Mouse (Mus musculus): ENCODE results near the gene Myoz1. TPM values are rescaled to one million over a fixed set of nuclear protein-coding genes. Genes with fewer than 3 reads are reported as not detected.
"Not testable (repeated sequence)": the region's sequence is repeated elsewhere in the genome, so short reads cannot be mapped to it uniquely, and the experiment has no call there.

Myoz1 gene
- polyA plus RNA-seq, 1 experiment from 2014 or later, result 0.19 TPM

GRCm38 (mm10) chr14:20637818-20638574, 18.3 kb downstream of the Myoz1 start:
- WGBS, result 89% methylated on average over 2 of the region's 2 CpGs
- no peak overlapping the region for H3K9ac ChIP-seq (ENCODE audit: low read depth, low read length)
- no peaks in the 10 kb centered on the region for H3K9me3 ChIP-seq (replicated peaks; ENCODE audit: control insufficient read depth, low read length, poor library complexity, severe bottlenecking)
- H3K4me1 ChIP-seq (ENCODE audit: control insufficient read depth, insufficient read depth, low read length), result peaks cover 16% of the 10 kb centered on the region
- no peak overlapping the region for H3K4me3 ChIP-seq (ENCODE audit: low read depth, low read length)
- H3K27me3 ChIP-seq (ENCODE audit: control insufficient read depth, insufficient read depth, low read depth, low read length), result no peaks in the 10 kb centered on the region
- no peak overlapping the region for H3K4me2 ChIP-seq (ENCODE audit: low read length)
- H3K36me3 ChIP-seq (ENCODE audit: control insufficient read depth, insufficient read depth, low read length), result no peaks in the 10 kb centered on the region
- no peak for ATAC-seq
- no peak overlapping the region for H3K27ac ChIP-seq (ENCODE audit: low read length)

GRCm38 (mm10) chr14:20636968-20637367, 19.4 kb downstream of the Myoz1 start:
- not testable (repeated sequence) for H3K4me2 ChIP-seq (ENCODE audit: low read length); H3K4me3 ChIP-seq (ENCODE audit: low read depth, low read length); H3K27ac ChIP-seq (ENCODE audit: low read length); H3K9me3 ChIP-seq (replicated peaks; ENCODE audit: control insufficient read depth, low read length, poor library complexity, severe bottlenecking); H3K9ac ChIP-seq (ENCODE audit: low read depth, low read length); H3K27me3 ChIP-seq (ENCODE audit: control insufficient read depth, insufficient read depth, low read depth, low read length); ATAC-seq; H3K36me3 ChIP-seq (ENCODE audit: control insufficient read depth, insufficient read depth, low read length)
- H3K4me1 ChIP-seq (ENCODE audit: control insufficient read depth, insufficient read depth, low read length), result peaks cover 16% of the 10 kb centered on the region
- 100% methylated on average over 3 of the region's 3 CpGs for WGBS

GRCm38 (mm10) chr14:20635546-20635945, 20.8 kb downstream of the Myoz1 start:
- Histone ChIP-seq H3K9ac (ENCODE audit: low read depth, low read length) (no peak overlapping the region), H3K4me3 (ENCODE audit: low read depth, low read length) (no peak overlapping the region), H3K4me2 (ENCODE audit: low read length) (no peak overlapping the region), H3K4me1 (ENCODE audit: control insufficient read depth, insufficient read depth, low read length) (peaks cover 11% of the 10 kb centered on the region), H3K36me3 (ENCODE audit: control insufficient read depth, insufficient read depth, low read length) (no peaks in the 10 kb centered on the region), H3K27ac (ENCODE audit: low read length) (no peak overlapping the region), H3K9me3 (replicated peaks; ENCODE audit: control insufficient read depth, low read length, poor library complexity, severe bottlenecking) (no peaks in the 10 kb centered on the region), H3K27me3 (ENCODE audit: control insufficient read depth, insufficient read depth, low read depth, low read length) (no peaks in the 10 kb centered on the region)
- WGBS, result 91% methylated on average over 2 of the region's 2 CpGs
- no peak for ATAC-seq

GRCm38 (mm10) chr14:20631253-20631652, 25.1 kb downstream of the Myoz1 start:
- 81% methylated on average over 4 of the region's 4 CpGs for WGBS
- ATAC-seq, result no peak
- no peak overlapping the region for H3K27ac ChIP-seq (ENCODE audit: low read length)
- no peak overlapping the region for H3K4me3 ChIP-seq (ENCODE audit: low read depth, low read length)
- no peak overlapping the region for H3K4me2 ChIP-seq (ENCODE audit: low read length)
- H3K4me1 ChIP-seq (ENCODE audit: control insufficient read depth, insufficient read depth, low read length), result no peaks in the 10 kb centered on the region
- no peaks in the 10 kb centered on the region for H3K27me3 ChIP-seq (ENCODE audit: control insufficient read depth, insufficient read depth, low read depth, low read length)
- no peaks in the 10 kb centered on the region for H3K36me3 ChIP-seq (ENCODE audit: control insufficient read depth, insufficient read depth, low read length)
- no peaks in the 10 kb centered on the region for H3K9me3 ChIP-seq (replicated peaks; ENCODE audit: control insufficient read depth, low read length, poor library complexity, severe bottlenecking)
- no peak overlapping the region for H3K9ac ChIP-seq (ENCODE audit: low read depth, low read length)

GRCm38 (mm10) chr14:20626971-20627370, 29.4 kb downstream of the Myoz1 start:
- Histone ChIP-seq H3K4me1 (ENCODE audit: control insufficient read depth, insufficient read depth, low read length) (no peaks in the 10 kb centered on the region), H3K4me2 (ENCODE audit: low read length) (no peak overlapping the region), H3K27me3 (ENCODE audit: control insufficient read depth, insufficient read depth, low read depth, low read length) (no peaks in the 10 kb centered on the region), H3K9ac (ENCODE audit: low read depth, low read length) (no peak overlapping the region), H3K27ac (ENCODE audit: low read length) (no peak overlapping the region), H3K36me3 (ENCODE audit: control insufficient read depth, insufficient read depth, low read length) (no peaks in the 10 kb centered on the region), H3K9me3 (replicated peaks; ENCODE audit: control insufficient read depth, low read length, poor library complexity, severe bottlenecking) (no peaks in the 10 kb centered on the region), H3K4me3 (ENCODE audit: low read depth, low read length) (no peak overlapping the region)
- WGBS, result 92% methylated on average over 3 of the region's 3 CpGs
- ATAC-seq, result no peak

GRCm38 (mm10) chr14:20626447-20626846, 29.9 kb downstream of the Myoz1 start:
- no peak overlapping the region for H3K27ac ChIP-seq (ENCODE audit: low read length)
- no peak overlapping the region for H3K4me3 ChIP-seq (ENCODE audit: low read depth, low read length)
- H3K9ac ChIP-seq (ENCODE audit: low read depth, low read length), result no peak overlapping the region
- no peaks in the 10 kb centered on the region for H3K4me1 ChIP-seq (ENCODE audit: control insufficient read depth, insufficient read depth, low read length)
- no peaks in the 10 kb centered on the region for H3K9me3 ChIP-seq (replicated peaks; ENCODE audit: control insufficient read depth, low read length, poor library complexity, severe bottlenecking)
- 84% methylated on average over 2 of the region's 2 CpGs for WGBS
- H3K4me2 ChIP-seq (ENCODE audit: low read length), result no peak overlapping the region
- H3K36me3 ChIP-seq (ENCODE audit: control insufficient read depth, insufficient read depth, low read length), result no peaks in the 10 kb centered on the region
- no peak for ATAC-seq
- H3K27me3 ChIP-seq (ENCODE audit: control insufficient read depth, insufficient read depth, low read depth, low read length), result no peaks in the 10 kb centered on the region

GRCm38 (mm10) chr14:20622907-20623306, 33.4 kb downstream of the Myoz1 start:
- Histone ChIP-seq H3K36me3 (ENCODE audit: control insufficient read depth, insufficient read depth, low read length) (no peaks in the 10 kb centered on the region), H3K27ac (ENCODE audit: low read length) (no peak overlapping the region), H3K27me3 (ENCODE audit: control insufficient read depth, insufficient read depth, low read depth, low read length) (no peaks in the 10 kb centered on the region), H3K4me2 (ENCODE audit: low read length) (no peak overlapping the region), H3K4me3 (ENCODE audit: low read depth, low read length) (no peak overlapping the region), H3K9ac (ENCODE audit: low read depth, low read length) (no peak overlapping the region), H3K9me3 (replicated peaks; ENCODE audit: control insufficient read depth, low read length, poor library complexity, severe bottlenecking) (no peaks in the 10 kb centered on the region), H3K4me1 (ENCODE audit: control insufficient read depth, insufficient read depth, low read length) (no peaks in the 10 kb centered on the region)
- ATAC-seq, result no peak
- 93% methylated on average over 3 of the region's 3 CpGs for WGBS

- WGBS, result 91% methylated on average over 2 of the region's 2 CpGs
- Histone ChIP-seq H3K27ac (ENCODE audit: low read length) (no peak overlapping the region), H3K9ac (ENCODE audit: low read depth, low read length) (no peak overlapping the region), H3K9me3 (replicated peaks; ENCODE audit: control insufficient read depth, low read length, poor library complexity, severe bottlenecking) (no peaks in the 10 kb centered on the region), H3K27me3 (ENCODE audit: control insufficient read depth, insufficient read depth, low read depth, low read length) (no peaks in the 10 kb centered on the region), H3K4me3 (ENCODE audit: low read depth, low read length) (no peak overlapping the region), H3K4me2 (ENCODE audit: low read length) (no peak overlapping the region), H3K4me1 (ENCODE audit: control insufficient read depth, insufficient read depth, low read length) (no peaks in the 10 kb centered on the region), H3K36me3 (ENCODE audit: control insufficient read depth, insufficient read depth, low read length) (no peaks in the 10 kb centered on the region)
- ATAC-seq, result no peak
Observed at GRCm38 (mm10) chr14:20622412-20622811, 33.9 kb downstream of the Myoz1 start.

- ATAC-seq, result no peak
- 89% methylated on average over 2 of the region's 2 CpGs for WGBS
- H3K27me3 ChIP-seq (ENCODE audit: control insufficient read depth, insufficient read depth, low read depth, low read length), result no peaks in the 10 kb centered on the region
Observed at GRCm38 (mm10) chr14:20621903-20622302, 34.4 kb downstream of the Myoz1 start.

More at GRCm38 (mm10) chr14:20621903-20622302, 34.4 kb downstream of the Myoz1 start:
- Histone ChIP-seq H3K4me1 (ENCODE audit: control insufficient read depth, insufficient read depth, low read length) (no peaks in the 10 kb centered on the region), H3K4me3 (ENCODE audit: low read depth, low read length) (no peak overlapping the region), H3K27ac (ENCODE audit: low read length) (no peak overlapping the region), H3K36me3 (ENCODE audit: control insufficient read depth, insufficient read depth, low read length) (no peaks in the 10 kb centered on the region), H3K4me2 (ENCODE audit: low read length) (no peak overlapping the region), H3K9me3 (replicated peaks; ENCODE audit: control insufficient read depth, low read length, poor library complexity, severe bottlenecking) (no peaks in the 10 kb centered on the region), H3K9ac (ENCODE audit: low read depth, low read length) (no peak overlapping the region)
